Mouse (Mus musculus) limb, embryonic 12.5 days (tissue): ENCODE measurements around the gene Tat. TPM values are rescaled to one million over a fixed set of nuclear protein-coding genes. Genes with fewer than 3 reads are reported as not detected.

Source experiments
- ATAC-seq: fragments of 200-750 bp; cut with Nextera tagmentation; 2 replicates; pipeline ENCODE4 v1.8.0; 2017; ENCODE audit warnings: low read depth, moderate TSS enrichment; ENCODE audit not compliant: insufficient number of reproducible peaks, insufficient read depth, low FRiP score, low TSS enrichment
- H3K27ac ChIP-seq: fragments of 300-500 bp; sonication (generic); 2 replicates; pipeline ENCODE4 v1.5.1; 2016; ENCODE audit warnings: mild to moderate bottlenecking, moderate library complexity
- H3K27me3 ChIP-seq: fragments of 300-500 bp; sonication (generic); 2 replicates; pipeline ENCODE4 v1.6.1; 2016; ENCODE audit warnings: mild to moderate bottlenecking, moderate library complexity
- H3K36me3 ChIP-seq: fragments of 300-500 bp; sonication (generic); 2 replicates; pipeline ENCODE4 v1.6.1; 2016; ENCODE audit warnings: mild to moderate bottlenecking, moderate library complexity
- H3K4me1 ChIP-seq: fragments of 300-500 bp; sonication (generic); replicated peaks from 2 replicates; pipeline ENCODE4 v1.6.1; 2016
- H3K4me2 ChIP-seq: fragments of 300-500 bp; sonication (generic); 2 replicates; pipeline ENCODE4 v1.6.1; 2016; ENCODE audit warnings: mild to moderate bottlenecking, moderate library complexity
- H3K4me3 ChIP-seq: fragments of 300-500 bp; sonication (generic); replicated peaks from 2 replicates; pipeline ENCODE4 v1.5.1; 2016; ENCODE audit warnings: mild to moderate bottlenecking
- H3K9ac ChIP-seq: fragments of 300-500 bp; sonication (generic); replicated peaks from 2 replicates; pipeline ENCODE4 v1.6.1; 2016; ENCODE audit warnings: mild to moderate bottlenecking, moderate library complexity
- H3K9me3 ChIP-seq: fragments of 300-500 bp; sonication (generic); 2 replicates; pipeline ENCODE4 v1.6.1; 2016; ENCODE audit warnings: mild to moderate bottlenecking, moderate library complexity
- WGBS: fragments of 180-500 bp; shearing (Covaris S2); methylation state at CpG from one replicate; pipeline ENCODE4 v1.1.7; 2016; 5-methylcytosine and 5-hydroxymethylcytosine counted together
- polyA plus RNA-seq: library from polyadenylated mRNA; unstranded; fragments of >200 nt; fragmentation: Nextera tagmentation; extraction: Ambion mirVana; gene quantifications from 2 replicates; pipeline ENCODE4 v1.2.1, GENCODE M21; 2016

The Tat gene
- polyA plus RNA-seq, 1 experiment from 2014 or later: not detected

DNA sequence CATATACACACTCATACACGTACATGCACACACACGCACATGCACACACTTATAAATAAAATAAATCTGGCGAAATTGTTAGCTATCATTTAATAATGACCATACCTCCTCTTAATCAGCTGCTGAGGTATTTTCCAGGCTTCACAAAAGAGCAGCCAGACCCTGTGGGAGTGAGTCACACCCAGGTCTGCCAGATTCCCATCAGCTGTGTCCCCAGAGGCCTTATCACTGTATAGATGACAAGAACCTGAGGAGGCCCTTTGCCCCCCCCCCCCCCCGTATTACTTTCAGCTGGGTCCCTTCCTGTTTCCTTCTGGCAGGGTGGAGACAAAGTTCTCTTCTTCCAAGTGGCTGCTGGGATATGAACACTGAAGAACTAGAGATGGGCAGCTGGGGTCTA lies 50.3 kb downstream of the Tat start:
- H3K9me3 ChIP-seq: peaks cover 7% of the 10 kb centered on the region; the same call in 1 of the 2 replicates
- H3K27me3 ChIP-seq: no peaks in the 10 kb centered on the region
- no peaks in the 10 kb centered on the region for H3K36me3 ChIP-seq
- H3K4me3 ChIP-seq: no peak overlapping the region
- no peak overlapping the region for H3K27ac ChIP-seq
- no peaks in the 10 kb centered on the region for H3K4me1 ChIP-seq
- ATAC-seq: no peak
- no peak overlapping the region for H3K9ac ChIP-seq
- no peak overlapping the region for H3K4me2 ChIP-seq
- WGBS: 78% methylated on average over 4 of the region's 4 CpGs

Other genes starting within 250 kb of the Tat start
- 51.6 and 56.1 TPM in 2 replicates for gene Ap1g1, start 211.9 kb upstream of the Tat start, polyA plus RNA-seq
- 3.7 and 4.0 TPM in 2 replicates for gene Phlpp2, start 121.9 kb upstream of the Tat start, polyA plus RNA-seq
- gene Marveld3, start 28.2 kb upstream of the Tat start, polyA plus RNA-seq: 0.50 and 0.79 TPM in 2 replicates
- gene Chst4, start 49.3 kb downstream of the Tat start, polyA plus RNA-seq: not detected in 2 replicates
- gene Zfp612, start 89.3 kb downstream of the Tat start, polyA plus RNA-seq: 12.3 and 13.5 TPM in 2 replicates
- gene Gm21964, start 110.8 kb downstream of the Tat start, polyA plus RNA-seq: not detected in 2 replicates
- gene Gm17720, start 112.3 kb downstream of the Tat start, polyA plus RNA-seq: not detected in 2 replicates
- 15.5 and 31.0 TPM in 2 replicates for gene Calb2, start 177.8 kb downstream of the Tat start, polyA plus RNA-seq
- gene Cmtr2, start 225.2 kb downstream of the Tat start, polyA plus RNA-seq: 9.1 and 9.7 TPM in 2 replicates